Mouse (Mus musculus) CH12.LX (cell line): ENCODE results near the gene Abraxas2. TPM values are rescaled to one million over a fixed set of nuclear protein-coding genes. Genes with fewer than 3 reads are reported as not detected.

Source experiments
- DNase-seq: peaks from one replicate; pipeline ENCODE4 v3.0.0-alpha.2; 2013; ENCODE audit errors: extremely low read depth
- H3K27ac ChIP-seq: 2 replicates; pipeline ENCODE4 v1.5.1; 2012; ENCODE audit warnings: low read depth, mild to moderate bottlenecking, control low read depth, moderate library complexity; ENCODE audit not compliant: insufficient read depth
- H3K27me3 ChIP-seq: replicated peaks from 2 replicates; pipeline ENCODE3; 2012; ENCODE audit warnings: inconsistent platforms
- H3K36me3 ChIP-seq, 2 experiments: replicated peaks in 1 of 2; 2 replicates each; pipeline versions ENCODE3 to v1.6.1; 2012; ENCODE audit warnings: inconsistent platforms in 1 of 2, low read length in 1 of 2, mild to moderate bottlenecking in 1 of 2, mixed read lengths in 1 of 2, moderate library complexity in 1 of 2; ENCODE audit not compliant: control insufficient read depth in 1 of 2, insufficient read depth in 1 of 2
- H3K4me1 ChIP-seq, 2 experiments: 2 replicates each; pipeline ENCODE4 v1.6.1; 2012; ENCODE audit warnings: inconsistent platforms in 1 of 2, moderate library complexity in 1 of 2; ENCODE audit not compliant: insufficient read depth in 2 of 2, control insufficient read depth in 1 of 2
- H3K4me2 ChIP-seq: 2 replicates; pipeline ENCODE4 v1.6.1; 2012; ENCODE audit warnings: low read depth, mild to moderate bottlenecking, control low read depth; ENCODE audit not compliant: poor library complexity, insufficient read depth, severe bottlenecking
- H3K4me3 ChIP-seq, 3 experiments: fragments of 150-350 bp in 1 of 3; sonication (generic) in 1 of 3; replicated peaks in 1 of 3; 2 replicates each; pipeline versions ENCODE3 to v1.5.1; 2011 to 2012; ENCODE audit warnings: low read depth in 2 of 3, low read length in 2 of 3, mild to moderate bottlenecking in 2 of 3, moderate library complexity in 2 of 3, control low read depth in 1 of 3, improper control_type of control experiment in 1 of 3, inconsistent platforms in 1 of 3, mixed read lengths in 1 of 3; ENCODE audit not compliant: poor library complexity in 1 of 3
- H3K79me2 ChIP-seq: replicated peaks from 2 replicates; pipeline ENCODE4 v1.6.1; 2012; ENCODE audit warnings: mild to moderate bottlenecking, moderate library complexity; ENCODE audit not compliant: control insufficient read depth, poor library complexity, insufficient read depth, severe bottlenecking; ENCODE audit errors: extremely low read depth
- H3K9ac ChIP-seq: 2 replicates; pipeline ENCODE4 v1.6.1; 2012; ENCODE audit warnings: low read depth, mild to moderate bottlenecking, control low read depth, moderate library complexity; ENCODE audit not compliant: insufficient read depth
- H3K9me3 ChIP-seq: replicated peaks from 2 replicates; pipeline ENCODE3; 2012; ENCODE audit warnings: low read length, inconsistent platforms, mixed read lengths
- BHLHE40 ChIP-seq: IDR thresholded peaks from 2 replicates; pipeline ENCODE4 v1.6.1; 2011; ENCODE audit warnings: mild to moderate bottlenecking, low read depth, low read length, improper control_type of control experiment
- CHD1 ChIP-seq: IDR thresholded peaks from 2 replicates; pipeline ENCODE4 v1.6.1; 2012; ENCODE audit warnings: low read depth, low read length, improper control_type of control experiment, inconsistent platforms
- CHD2 ChIP-seq: IDR thresholded peaks from 2 replicates; pipeline ENCODE4 v1.6.1; 2011; ENCODE audit warnings: low read length, improper control_type of control experiment
- EP300 ChIP-seq: IDR thresholded peaks from 2 replicates; pipeline ENCODE4 v1.6.1; 2011; ENCODE audit warnings: low read length, improper control_type of control experiment
- GABPA ChIP-seq: IDR thresholded peaks from 2 replicates; pipeline ENCODE4 v1.6.1; 2012; ENCODE audit warnings: low read depth, low read length, improper control_type of control experiment, inconsistent platforms; ENCODE audit not compliant: insufficient replicate concordance
- HCFC1 ChIP-seq: IDR thresholded peaks from 2 replicates; pipeline ENCODE4 v1.6.1; 2012; ENCODE audit warnings: low read depth, mild to moderate bottlenecking, inconsistent platforms, low read length, improper control_type of control experiment
- IRF4 ChIP-seq: IDR thresholded peaks from 2 replicates; pipeline ENCODE4 v1.6.1; 2014; ENCODE audit warnings: low read depth, mild to moderate bottlenecking, inconsistent platforms, low read length, improper control_type of control experiment
- JUND ChIP-seq: conservative IDR thresholded peaks from 2 replicates; pipeline ENCODE4 v1.6.1; 2011; ENCODE audit warnings: low read depth, low read length, improper control_type of control experiment
- MAFK ChIP-seq: IDR thresholded peaks from 2 replicates; pipeline ENCODE4 v1.6.1; 2011; ENCODE audit warnings: low read length, improper control_type of control experiment; ENCODE audit not compliant: insufficient replicate concordance
- MAX ChIP-seq: IDR thresholded peaks from 2 replicates; pipeline ENCODE4 v1.6.1; 2011; ENCODE audit warnings: low read length, improper control_type of control experiment
- MAZ ChIP-seq: IDR thresholded peaks from 2 replicates; pipeline ENCODE4 v1.6.1; 2012; ENCODE audit warnings: low read depth, mild to moderate bottlenecking, inconsistent platforms, low read length, improper control_type of control experiment, moderate library complexity
- MXI1 ChIP-seq: IDR thresholded peaks from 2 replicates; pipeline ENCODE4 v1.6.1; 2011; ENCODE audit warnings: mild to moderate bottlenecking, low read depth, low read length, improper control_type of control experiment
- MYC ChIP-seq: IDR thresholded peaks from 2 replicates; pipeline ENCODE4 v1.6.1; 2011; ENCODE audit warnings: low read depth, mild to moderate bottlenecking, improper control_type of control experiment, low read length
- NELFE ChIP-seq: IDR thresholded peaks from 2 replicates; pipeline ENCODE4 v1.6.1; 2011; ENCODE audit warnings: low read depth, low read length, improper control_type of control experiment
- NRF1 ChIP-seq: IDR thresholded peaks from 2 replicates; pipeline ENCODE4 v1.6.1; 2014; ENCODE audit warnings: low read depth, mild to moderate bottlenecking, inconsistent platforms, low read length, improper control_type of control experiment, moderate library complexity
- POLR2A ChIP-seq: IDR thresholded peaks from 2 replicates; pipeline ENCODE4 v1.6.1; 2011; ENCODE audit warnings: low read depth, mild to moderate bottlenecking, improper control_type of control experiment, low read length
- POLR2AphosphoS2 ChIP-seq: IDR thresholded peaks from 2 replicates; pipeline ENCODE4 v1.6.1; 2011; ENCODE audit warnings: low read depth, low read length, improper control_type of control experiment
- RAD21 ChIP-seq: IDR thresholded peaks from 2 replicates; pipeline ENCODE4 v1.6.1; 2011; ENCODE audit warnings: low read depth, mild to moderate bottlenecking, low read length, improper control_type of control experiment, moderate library complexity
- SIN3A ChIP-seq: IDR thresholded peaks from 2 replicates; pipeline ENCODE4 v1.6.1; 2012; ENCODE audit warnings: low read length, improper control_type of control experiment, inconsistent platforms
- SMC3 ChIP-seq: IDR thresholded peaks from 2 replicates; pipeline ENCODE4 v1.6.1; 2011; ENCODE audit warnings: low read depth, low read length, improper control_type of control experiment
- UBTF ChIP-seq: IDR thresholded peaks from 2 replicates; pipeline ENCODE4 v1.6.1; 2012; ENCODE audit warnings: low read depth, mild to moderate bottlenecking, inconsistent platforms, low read length, improper control_type of control experiment, moderate library complexity
- USF1 ChIP-seq: IDR thresholded peaks from 2 replicates; pipeline ENCODE4 v1.6.1; 2014; ENCODE audit warnings: low read depth, mild to moderate bottlenecking, inconsistent platforms, low read length, improper control_type of control experiment
- USF2 ChIP-seq: conservative IDR thresholded peaks from 2 replicates; pipeline ENCODE4 v1.6.1; 2011; ENCODE audit warnings: low read depth, low read length, improper control_type of control experiment
- ZKSCAN1 ChIP-seq: IDR thresholded peaks from 2 replicates; pipeline ENCODE4 v1.6.1; 2012; ENCODE audit warnings: low read depth, inconsistent platforms, low read length, improper control_type of control experiment, borderline replicate concordance
- ZMIZ1 ChIP-seq: IDR thresholded peaks from 2 replicates; pipeline ENCODE4 v1.6.1; 2012; ENCODE audit warnings: low read depth, mild to moderate bottlenecking, inconsistent platforms, low read length, improper control_type of control experiment
- dilution Hi-C: fragments of 300-500 bp; cut with MboI; formaldehyde crosslinking; loops from 2 replicates; pipeline ENCODE4 v1.14.3; 2020; ENCODE audit warnings: low sequenced_read_pairs; ENCODE audit not compliant: extremely low pct_unique_long_range_greater_than_20kb, extremely low pct_ligation_motif_present
- in situ Hi-C: fragments of 300-500 bp; cut with MboI; formaldehyde crosslinking; loops from 3 replicates; pipeline ENCODE4 v1.14.3; 2019; ENCODE audit warnings: low sequenced_read_pairs, low pct_ligation_motif_present, low pct_unique_long_range_greater_than_20kb, mixed read lengths
- polyA plus RNA-seq: library from polyadenylated mRNA; unstranded; fragments of >175 nt; gene quantifications from 2 replicates; pipeline ENCODE4 v1.2.1, GENCODE M21; 2012; ENCODE audit warnings: low read depth; ENCODE audit not compliant: insufficient read length
- total RNA-seq, 2 experiments: library from RNA; depleted of rRNA; stranded (reverse); fragments of 300-350 nt in 1 of 2; fragments of >200 nt in 1 of 2; gene quantifications; 2 replicates each; pipeline ENCODE4 v1.2.3; 2012 to 2014

Gene Abraxas2
- total and polyA plus RNA-seq, 3 experiments = 20.1 to 28.4 (median 21.3) TPM

GRCm38 (mm10) chr7:132891561-132892310 lies 32.7 kb downstream of the Abraxas2 start:
- H3K4me2 ChIP-seq = no peak overlapping the region
- no peak overlapping the region for H3K4me3 ChIP-seq
- in situ Hi-C loops = no loop called here
- H3K27ac ChIP-seq = no peak overlapping the region
- TF ChIP-seq GABPA (no peak), IRF4 (no peak), USF2 (no peak), MXI1 (no peak), BHLHE40 (no peak), UBTF (no peak), SMC3 (no peak), JUND (no peak), CHD1 (no peak), MYC (no peak), NRF1 (no peak), SIN3A (no peak), MAX (no peak), POLR2AphosphoS2 (no peak), MAZ (no peak), ZMIZ1 (no peak), ZKSCAN1 (no peak), MAFK (no peak)
- DNase-seq = no peak
- H3K9me3 ChIP-seq = no peaks in the 10 kb centered on the region
- dilution Hi-C loops = no loop called here
- peaks cover 0 to 8% of the 10 kb centered on the region in 2 experiments; a peak in 2 of 4 replicates for H3K4me1 ChIP-seq
- H3K79me2 ChIP-seq = no peaks in the 10 kb centered on the region
- H3K36me3 ChIP-seq = no peaks in the 10 kb centered on the region
- H3K27me3 ChIP-seq = no peaks in the 10 kb centered on the region
- H3K9ac ChIP-seq = no peak overlapping the region

DNA sequence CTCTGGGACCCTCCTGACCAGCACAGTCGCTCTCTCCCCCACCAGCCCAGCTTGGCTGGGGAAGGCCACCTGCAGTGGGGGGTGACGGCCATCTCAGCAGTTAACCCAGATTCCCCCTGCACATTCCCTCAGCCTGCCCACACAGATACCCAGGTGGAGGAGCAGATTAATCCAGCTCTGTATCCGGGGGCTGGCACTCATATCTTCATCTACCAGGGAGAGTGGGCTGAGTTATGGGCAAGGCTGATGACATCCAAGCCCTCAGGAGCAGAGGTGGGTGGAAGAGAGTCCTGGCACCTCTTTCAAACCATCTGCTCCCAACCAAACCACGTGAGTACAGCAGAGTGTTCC lies 33.3 kb downstream of the Abraxas2 start:
- no peaks in the 10 kb centered on the region for H3K9me3 ChIP-seq
- peaks cover 0 to 6% of the 10 kb centered on the region in 2 experiments; a peak in 2 of 4 replicates for H3K4me1 ChIP-seq
- in situ Hi-C loops (no loop called here), dilution Hi-C loops (no loop called here)
- no peak overlapping the region for H3K4me2 ChIP-seq
- no peak overlapping the region for H3K4me3 ChIP-seq
- no peaks in the 10 kb centered on the region for H3K36me3 ChIP-seq
- TF ChIP-seq RAD21 (no peak), MAFK (no peak), CHD2 (no peak), MXI1 (no peak), POLR2A (no peak), ZKSCAN1 (no peak), JUND (no peak), SIN3A (no peak), HCFC1 (no peak), MAZ (no peak), POLR2AphosphoS2 (no peak), USF2 (no peak), EP300 (no peak), NELFE (no peak), IRF4 (no peak), USF1 (no peak)
- H3K79me2 ChIP-seq = no peaks in the 10 kb centered on the region
- DNase-seq = no peak
- H3K9ac ChIP-seq = no peak overlapping the region
- no peak overlapping the region for H3K27ac ChIP-seq
- no peaks in the 10 kb centered on the region for H3K27me3 ChIP-seq
